Mouse (Mus musculus) neural tube, embryonic 13.5 days (tissue): ENCODE measurements at regions not wholly inside any gene's neighbourhood (a gene's known extent, or its start where the extent isn't known, plus 50 kb on each side); places are given as distances from the start of the nearest gene placed in this dataset.

Source experiments
- ATAC-seq: fragments of 200-750 bp; cut with Nextera tagmentation; 2 replicates; pipeline ENCODE4 v1.8.0; 2017; ENCODE audit warnings: low read depth, mild to moderate bottlenecking, moderate TSS enrichment, moderate library complexity
- H3K27ac ChIP-seq: fragments of 300-500 bp; sonication (generic); replicated peaks from 2 replicates; pipeline ENCODE4 v1.5.1; 2015; ENCODE audit warnings: moderate library complexity, mild to moderate bottlenecking, inconsistent platforms
- H3K27me3 ChIP-seq: fragments of 300-500 bp; sonication (generic); 2 replicates; pipeline ENCODE4 v1.6.1; 2015; ENCODE audit warnings: mild to moderate bottlenecking, inconsistent platforms
- H3K36me3 ChIP-seq: fragments of 300-500 bp; sonication (generic); 2 replicates; pipeline ENCODE4 v1.6.1; 2015; ENCODE audit warnings: mild to moderate bottlenecking, inconsistent platforms
- H3K4me1 ChIP-seq: fragments of 300-500 bp; sonication (generic); replicated peaks from 2 replicates; pipeline ENCODE4 v1.6.1; 2015; ENCODE audit warnings: inconsistent platforms
- H3K4me2 ChIP-seq: fragments of 300-500 bp; sonication (generic); 2 replicates; pipeline ENCODE4 v1.6.1; 2015; ENCODE audit warnings: inconsistent platforms, mild to moderate bottlenecking, moderate library complexity
- H3K4me3 ChIP-seq: fragments of 300-500 bp; sonication (generic); 2 replicates; pipeline ENCODE4 v1.5.1; 2015; ENCODE audit warnings: mild to moderate bottlenecking, inconsistent platforms
- H3K9ac ChIP-seq: fragments of 300-500 bp; sonication (generic); 2 replicates; pipeline ENCODE4 v1.6.1; 2015; ENCODE audit warnings: moderate library complexity, mild to moderate bottlenecking, inconsistent platforms
- H3K9me3 ChIP-seq: fragments of 300-500 bp; sonication (generic); 2 replicates; pipeline ENCODE4 v1.6.1; 2016; ENCODE audit warnings: inconsistent platforms
- WGBS: fragments of 180-500 bp; shearing (Covaris S2); methylation state at CpG from one replicate; pipeline ENCODE4 v1.1.7; 2015; 5-methylcytosine and 5-hydroxymethylcytosine counted together

GRCm38 (mm10) chr13:59892340-59892739, 69.4 kb upstream of the Tut7 start:
- peak; percentile 54 for ATAC-seq
- WGBS, result 7% methylated on average over 9 of the region's 9 CpGs

GRCm38 (mm10) chr13:59891737-59892136, 68.8 kb upstream of the Tut7 start:
- Histone ChIP-seq H3K4me3 (no peak overlapping the region), H3K4me2 (no peak overlapping the region), H3K4me1 (peaks cover 26% of the 10 kb centered on the region), H3K27me3 (0 out of 2 replicates have a peak, but pooled peaks cover 3% of the 10 kb centered on the region), H3K27ac (no peak overlapping the region), H3K9ac (no peak overlapping the region), H3K9me3 (0 out of 2 replicates have a peak, but pooled peaks cover under 1% of the 10 kb centered on the region), H3K36me3 (no peaks in the 10 kb centered on the region)
- no peak for ATAC-seq
- WGBS, result 40% methylated on average over 8 of the region's 8 CpGs

More at GRCm38 (mm10) chr13:59892340-59892739, 69.4 kb upstream of the Tut7 start:
- H3K27me3 ChIP-seq, result 0 out of 2 replicates have a peak, but pooled peaks cover 3% of the 10 kb centered on the region
- H3K27ac ChIP-seq, result no peak overlapping the region
- H3K4me2 ChIP-seq, result no peak overlapping the region
- H3K4me1 ChIP-seq, result peaks cover 26% of the 10 kb centered on the region
- H3K9me3 ChIP-seq, result no peaks in the 10 kb centered on the region
- no peaks in the 10 kb centered on the region for H3K36me3 ChIP-seq
- H3K4me3 ChIP-seq, result no peak overlapping the region
- no peak overlapping the region for H3K9ac ChIP-seq

GRCm38 (mm10) chr13:59889468-59890117, 66.6 kb upstream of the Tut7 start:
- no peak overlapping the region for H3K4me3 ChIP-seq
- H3K4me2 ChIP-seq, result no peak overlapping the region
- H3K9ac ChIP-seq, result no peak overlapping the region
- ATAC-seq, result 0 out of 2 replicates have a peak, but pooled peaks have one; percentile 40
- 20% methylated on average over 10 of the region's 10 CpGs for WGBS
- no peak overlapping the region for H3K27ac ChIP-seq
- 0 out of 2 replicates have a peak, but pooled peaks cover 3% of the 10 kb centered on the region for H3K27me3 ChIP-seq
- H3K9me3 ChIP-seq, result 0 out of 2 replicates have a peak, but pooled peaks cover 5% of the 10 kb centered on the region
- H3K36me3 ChIP-seq, result no peaks in the 10 kb centered on the region
- peaks cover 26% of the 10 kb centered on the region for H3K4me1 ChIP-seq

- H3K9ac ChIP-seq, result no peak overlapping the region
- no peak for ATAC-seq
- H3K4me2 ChIP-seq, result no peak overlapping the region
- peaks cover 25% of the 10 kb centered on the region for H3K4me1 ChIP-seq
- H3K36me3 ChIP-seq, result no peaks in the 10 kb centered on the region
- 0 out of 2 replicates have a peak, but pooled peaks cover 5% of the 10 kb centered on the region for H3K9me3 ChIP-seq
- 0 out of 2 replicates have a peak, but pooled peaks cover 3% of the 10 kb centered on the region for H3K27me3 ChIP-seq
- no peak overlapping the region for H3K27ac ChIP-seq
- no peak overlapping the region for H3K4me3 ChIP-seq
Measured at GRCm38 (mm10) chr13:59888038-59889016, 65.4 kb upstream of the Tut7 start.

GRCm38 (mm10) chr13:59887306-59887705, 64.4 kb upstream of the Tut7 start:
- 83% methylated on average over 4 of the region's 4 CpGs for WGBS
- Histone ChIP-seq H3K36me3 (no peaks in the 10 kb centered on the region), H3K4me3 (no peak overlapping the region), H3K27ac (no peak overlapping the region), H3K27me3 (0 out of 2 replicates have a peak, but pooled peaks cover 3% of the 10 kb centered on the region), H3K4me2 (no peak overlapping the region), H3K9ac (no peak overlapping the region), H3K4me1 (peaks cover 23% of the 10 kb centered on the region), H3K9me3 (0 out of 2 replicates have a peak, but pooled peaks cover 5% of the 10 kb centered on the region)
- no peak for ATAC-seq

- no peak overlapping the region for H3K4me2 ChIP-seq
- no peak overlapping the region for H3K4me3 ChIP-seq
- no peak for ATAC-seq
- peaks cover 23% of the 10 kb centered on the region for H3K4me1 ChIP-seq
- 0 out of 2 replicates have a peak, but pooled peaks cover 5% of the 10 kb centered on the region for H3K9me3 ChIP-seq
- 0 out of 2 replicates have a peak, but pooled peaks cover 3% of the 10 kb centered on the region for H3K27me3 ChIP-seq
- no peak overlapping the region for H3K27ac ChIP-seq
- WGBS, result 61% methylated on average over 3 of the region's 3 CpGs
- H3K9ac ChIP-seq, result no peak overlapping the region
- no peaks in the 10 kb centered on the region for H3K36me3 ChIP-seq
Measured at GRCm38 (mm10) chr13:59886572-59886971, 63.6 kb upstream of the Tut7 start.

- peak overlapping the region; percentile 49; the same call in 1 of the 2 replicates for H3K9ac ChIP-seq
- H3K4me3 ChIP-seq, result 0 out of 2 replicates have a peak overlapping the region, but pooled peaks have one; percentile 10
- H3K9me3 ChIP-seq, result 0 out of 2 replicates have a peak, but pooled peaks cover 5% of the 10 kb centered on the region
- H3K4me2 ChIP-seq, result peak overlapping the region; percentile 48
- H3K36me3 ChIP-seq, result no peaks in the 10 kb centered on the region
- H3K27me3 ChIP-seq, result no peaks in the 10 kb centered on the region
- peaks cover 18% of the 10 kb centered on the region for H3K4me1 ChIP-seq
- 11% methylated on average over 19 of the region's 19 CpGs for WGBS
- no peak overlapping the region for H3K27ac ChIP-seq
- ATAC-seq, result peak; percentile 59; the same call in 1 of the 2 replicates
Measured at GRCm38 (mm10) chr13:59881989-59882784, 59.2 kb upstream of the Tut7 start.

- H3K4me2 ChIP-seq, result no peak overlapping the region
- ATAC-seq, result no peak
- H3K9ac ChIP-seq, result no peak overlapping the region
- no peak overlapping the region for H3K27ac ChIP-seq
- no peaks in the 10 kb centered on the region for H3K27me3 ChIP-seq
- WGBS, result 81% methylated on average over 3 of the region's 3 CpGs
- no peaks in the 10 kb centered on the region for H3K9me3 ChIP-seq
- H3K36me3 ChIP-seq, result no peaks in the 10 kb centered on the region
- peaks cover 18% of the 10 kb centered on the region for H3K4me1 ChIP-seq
- H3K4me3 ChIP-seq, result no peak overlapping the region
Measured at GRCm38 (mm10) chr13:59880055-59880454, 57.1 kb upstream of the Tut7 start.

- Histone ChIP-seq H3K27ac (no peak overlapping the region), H3K4me1 (0 out of 2 replicates have a peak, but pooled peaks cover 3% of the 10 kb centered on the region), H3K27me3 (no peaks in the 10 kb centered on the region), H3K9ac (no peak overlapping the region), H3K36me3 (no peaks in the 10 kb centered on the region), H3K4me3 (no peak overlapping the region), H3K4me2 (no peak overlapping the region), H3K9me3 (no peaks in the 10 kb centered on the region)
- 43% methylated on average over 2 of the region's 2 CpGs for WGBS
- no peak for ATAC-seq
Measured at GRCm38 (mm10) chr13:59875637-59876036, 52.7 kb upstream of the Tut7 start.

GRCm38 (mm10) chr13:59874137-59874931, 51.4 kb upstream of the Tut7 start:
- H3K9me3 ChIP-seq, result no peaks in the 10 kb centered on the region
- 49% methylated on average over 7 of the region's 7 CpGs for WGBS
- H3K4me2 ChIP-seq, result no peak overlapping the region
- H3K9ac ChIP-seq, result no peak overlapping the region
- no peaks in the 10 kb centered on the region for H3K27me3 ChIP-seq
- no peak for ATAC-seq
- no peak overlapping the region for H3K27ac ChIP-seq
- no peak overlapping the region for H3K4me3 ChIP-seq
- no peaks in the 10 kb centered on the region for H3K36me3 ChIP-seq
- H3K4me1 ChIP-seq, result no peaks in the 10 kb centered on the region
